Mouse (Mus musculus) spleen, adult 18-20 months (tissue): ENCODE measurements around the gene Gm10638.

ENCODE experiments used
- DNase-seq, 2 experiments: peaks; one replicate each; pipeline ENCODE4 v3.0.0; 2022; ENCODE audit warnings: mixed read lengths in 2 of 2

Gene Gm10638

GRCm38 (mm10) chr8:86745221-86745934 is at the start of gene Gm10638, which contains the start of gene Siah1a:
Gm10638 (plus strand) TSS chr8:86745699.
Siah1a (minus strand) TSS chr8:86745934.
- DNase-seq, result peak in 1 of 2 experiments; percentile 45

GRCm38 (mm10) chr8:86695703-86696102 is 49.8 kb upstream of the Gm10638 start:
- DNase-seq, result no peak

- no peak for DNase-seq
Measured at GRCm38 (mm10) chr8:86698811-86699421, 46.6 kb upstream of the Gm10638 start.

GRCm38 (mm10) chr8:86699471-86699870 is 46.0 kb upstream of the Gm10638 start:
- no peak for DNase-seq

GRCm38 (mm10) chr8:86702453-86702852 is 43.0 kb upstream of the Gm10638 start:
- no peak for DNase-seq

GRCm38 (mm10) chr8:86705317-86705716 is 40.2 kb upstream of the Gm10638 start:
- no peak for DNase-seq

DNA sequence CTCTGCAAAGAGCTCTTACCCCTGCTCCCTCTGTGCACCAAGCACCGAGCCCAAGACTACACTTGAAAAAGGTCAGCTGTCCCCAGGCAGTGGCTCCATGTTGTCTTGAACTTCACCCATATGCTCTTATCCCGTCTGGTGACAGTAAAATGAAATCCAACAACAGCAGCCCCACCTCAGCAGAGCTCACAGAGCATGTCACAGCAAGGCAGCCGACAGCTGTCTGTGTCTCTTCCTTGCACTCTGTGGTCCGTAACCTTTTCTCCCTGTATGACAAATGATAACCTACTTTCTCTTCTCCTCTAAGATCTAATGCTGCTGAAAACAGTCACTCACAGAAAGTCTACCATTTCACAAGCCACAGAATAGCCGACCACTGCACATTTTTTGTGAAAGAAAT is 38.7 kb upstream of the Gm10638 start:
- DNase-seq, result no peak

GRCm38 (mm10) chr8:86707873-86708272 is 37.6 kb upstream of the Gm10638 start:
- DNase-seq, result peak; percentile 24 to 26

DNA sequence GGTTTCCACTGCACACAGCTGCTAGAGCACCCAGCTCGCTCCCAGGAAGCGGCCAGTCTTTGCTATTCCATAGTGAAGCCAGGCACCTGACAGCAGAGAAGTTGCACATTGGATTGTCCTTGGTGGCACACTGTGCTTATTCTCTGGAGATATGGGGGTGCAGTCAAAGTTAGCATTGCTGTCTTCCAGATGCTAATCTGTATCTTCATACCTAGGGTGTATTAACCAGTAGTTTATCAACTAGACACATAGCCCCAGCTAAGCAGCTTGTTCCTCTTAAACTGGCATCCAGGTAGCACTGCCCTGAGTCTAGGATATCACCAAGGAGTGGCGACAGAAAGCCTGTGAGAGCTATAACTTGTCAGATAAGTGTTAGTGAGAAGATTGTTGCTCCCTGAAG is 32.9 kb upstream of the Gm10638 start:
- DNase-seq, result no peak

GRCm38 (mm10) chr8:86713407-86714188 is 31.9 kb upstream of the Gm10638 start:
- no peak for DNase-seq

DNA sequence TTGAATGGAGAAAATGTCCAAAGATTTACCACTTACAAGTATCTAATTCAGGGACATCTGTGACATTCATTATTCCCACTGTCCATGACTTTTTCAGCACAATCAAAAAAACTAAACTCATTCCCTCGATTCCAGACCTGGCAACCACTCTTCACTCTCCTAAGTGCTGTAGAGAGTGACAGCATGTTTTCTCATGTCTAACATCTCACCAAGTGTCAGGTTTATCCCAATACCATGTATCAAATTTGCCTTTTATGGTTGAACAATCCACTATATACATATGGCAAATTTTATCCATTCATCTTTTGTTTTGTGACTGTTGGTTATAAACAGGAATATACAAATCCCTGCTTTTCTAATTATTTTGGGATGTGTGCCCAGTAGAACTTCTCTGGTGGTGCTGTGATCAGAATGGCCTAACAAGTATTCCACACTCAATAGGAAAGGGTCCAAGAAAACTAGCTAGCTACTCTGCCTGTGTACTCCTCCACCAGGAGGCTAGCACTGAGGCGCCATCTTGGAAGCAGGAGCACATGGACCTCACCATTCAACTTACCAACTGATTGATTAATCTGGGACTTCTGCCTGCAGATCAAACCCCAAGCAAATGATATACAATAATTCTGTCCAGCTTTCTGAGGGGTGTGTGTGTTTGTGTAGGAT is 27.0 kb upstream of the Gm10638 start:
- no peak for DNase-seq

GRCm38 (mm10) chr8:86719368-86719767 is 26.1 kb upstream of the Gm10638 start:
- no peak for DNase-seq

DNA sequence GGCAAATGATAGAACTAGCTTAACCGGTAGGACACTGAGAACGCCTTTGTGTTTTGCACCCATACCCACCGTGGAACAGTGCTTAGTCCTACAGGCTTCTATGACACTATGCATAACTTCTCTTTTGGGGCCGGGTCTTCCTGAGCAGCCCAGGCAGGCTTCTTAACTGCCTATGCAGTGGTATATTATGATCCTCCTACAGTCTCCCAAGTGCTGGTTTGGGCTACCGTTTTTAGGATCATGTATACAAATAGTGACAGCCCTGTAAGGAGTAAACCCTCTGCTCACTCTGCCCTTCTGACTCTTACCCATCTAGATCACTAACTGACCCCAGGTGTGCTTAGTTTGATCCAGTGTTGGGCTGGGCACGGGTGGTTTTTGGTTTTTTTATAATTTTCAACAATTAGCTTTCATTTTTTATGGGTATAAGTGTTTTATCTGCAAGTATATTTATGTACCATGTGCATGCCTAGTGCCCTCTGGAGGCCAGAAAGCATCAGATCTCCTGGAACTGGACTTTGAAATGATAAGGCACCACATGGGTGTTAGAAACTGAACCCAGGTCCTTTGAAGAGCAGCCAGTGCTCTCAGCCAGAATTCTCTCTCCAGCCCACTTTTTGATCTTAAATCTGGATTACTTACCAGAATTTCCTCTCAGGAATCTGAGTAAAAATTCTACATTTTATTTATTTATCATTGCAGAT is 24.6 kb upstream of the Gm10638 start:
- no peak for DNase-seq

DNA sequence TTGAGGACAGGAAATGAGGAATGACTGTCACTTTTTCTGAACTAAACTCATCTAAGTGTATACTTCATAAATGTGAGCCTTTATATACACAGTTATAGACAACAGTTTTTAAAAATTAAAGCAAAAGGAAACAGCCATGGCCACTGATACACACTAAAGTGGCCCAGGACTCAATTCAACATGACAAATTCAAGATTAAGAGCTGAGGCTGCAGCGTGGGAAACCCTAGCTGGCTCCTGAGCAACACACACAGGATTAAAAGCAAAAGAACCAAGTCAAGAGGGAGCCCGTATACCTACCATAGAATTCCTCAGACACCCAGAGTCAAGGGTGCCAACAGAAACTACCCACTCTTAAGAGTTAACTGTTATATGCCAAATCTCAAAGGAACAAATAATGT is 24.0 kb upstream of the Gm10638 start:
- DNase-seq, result no peak

GRCm38 (mm10) chr8:86726959-86727358 is 18.5 kb upstream of the Gm10638 start:
- DNase-seq, result no peak

GRCm38 (mm10) chr8:86728224-86728950 is 17.1 kb upstream of the Gm10638 start:
- no peak for DNase-seq

DNA sequence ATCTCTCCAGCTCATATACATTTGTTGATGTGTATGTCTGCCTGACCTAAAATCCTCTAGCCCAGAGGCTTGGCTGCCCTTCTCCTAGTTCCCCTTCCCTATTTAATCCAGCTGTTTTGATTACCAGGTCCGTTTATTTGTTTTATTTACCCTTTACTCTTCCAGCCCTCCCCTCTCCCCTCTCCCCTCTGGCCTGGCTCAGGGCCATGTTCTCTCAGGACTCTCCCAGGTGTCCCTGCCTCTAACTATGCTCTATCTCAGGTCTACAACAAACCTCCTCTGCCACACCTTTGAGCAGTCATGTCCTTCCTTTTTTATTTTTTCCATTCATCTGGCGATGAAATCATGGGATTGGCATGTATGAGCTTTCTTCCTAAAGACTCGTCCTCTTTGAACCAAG is 15.2 kb upstream of the Gm10638 start:
- DNase-seq, result no peak

- DNase-seq, result no peak
Measured at GRCm38 (mm10) chr8:86730860-86731259, 14.6 kb upstream of the Gm10638 start.

GRCm38 (mm10) chr8:86734171-86734570 is 11.3 kb upstream of the Gm10638 start:
- DNase-seq, result no peak

DNA sequence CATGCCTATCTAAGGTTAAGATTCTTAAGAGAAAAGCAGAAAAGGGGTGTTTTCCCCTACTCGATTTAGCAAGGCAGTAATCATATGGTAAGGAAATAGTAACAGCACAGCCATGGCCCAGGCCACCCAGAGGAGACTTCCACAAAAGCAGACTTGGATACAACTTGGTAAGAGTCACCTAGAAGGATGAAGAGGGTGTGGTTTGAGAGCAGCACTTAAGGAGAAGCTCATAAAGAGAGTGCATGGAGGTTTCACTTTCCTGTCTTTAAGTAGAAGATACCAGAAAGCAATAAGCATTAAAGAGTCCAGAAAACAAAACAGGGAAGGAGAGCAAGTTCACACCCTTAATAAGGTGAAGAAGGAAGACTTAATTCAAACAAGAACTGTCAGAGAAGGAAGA is 10.5 kb upstream of the Gm10638 start:
- DNase-seq, result no peak

- no peak for DNase-seq
Measured at GRCm38 (mm10) chr8:86735446-86736111, 9.9 kb upstream of the Gm10638 start.
